Mouse (Mus musculus): ENCODE measurements around the gene Rap1a.

DNA sequence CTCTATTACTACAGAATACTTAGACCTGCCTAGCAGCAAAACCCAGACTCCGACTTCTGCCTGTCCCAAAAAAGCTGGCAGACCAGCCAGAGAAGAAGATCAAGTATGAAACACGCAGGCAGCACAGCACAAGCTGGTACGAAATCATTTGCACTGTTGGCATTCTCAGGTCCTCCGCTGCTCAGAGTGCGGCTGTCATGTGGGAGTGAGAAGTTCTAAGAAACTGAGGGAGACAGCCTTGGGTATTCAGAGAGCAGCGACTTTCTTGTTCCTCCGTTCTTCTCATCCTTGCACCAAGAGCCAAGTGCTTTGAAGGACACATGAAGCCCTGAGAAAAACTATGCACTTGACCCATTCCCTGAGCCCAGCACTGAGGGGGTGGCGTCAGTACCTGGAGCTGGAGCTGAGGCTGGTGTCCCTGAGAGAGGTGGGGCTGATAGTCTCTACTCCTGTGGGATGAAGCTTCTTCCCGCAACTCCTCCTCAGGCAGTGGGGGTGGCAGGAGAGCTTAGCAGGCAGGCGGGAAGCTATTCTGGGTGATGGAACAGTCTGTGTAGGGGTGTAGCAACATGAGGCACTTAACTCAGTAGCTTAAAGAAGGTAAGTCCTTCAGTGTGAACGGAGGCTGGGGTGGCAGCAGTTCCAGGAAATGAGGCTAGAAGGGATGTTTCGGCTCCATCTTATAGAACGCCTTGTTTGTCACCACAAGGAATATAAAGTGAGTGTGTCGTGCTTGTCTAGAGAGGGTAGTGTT, 107.6 kb downstream of the Rap1a start:
- no peak for TF ChIP-seq CTCF (IDR thresholded peaks at IDR 0.05; ENCODE audit: borderline replicate concordance, insufficient read depth, low read depth, low read length)
- no peak for TF ChIP-seq POLR2A (IDR thresholded peaks at IDR 0.05; ENCODE audit: borderline replicate concordance, insufficient read depth, low read length)

All from cerebellum, adult 2 months (tissue).